Mouse (Mus musculus) large intestine, adult 2 months (tissue): ENCODE measurements around the gene Epha2. TPM values are rescaled to one million over a fixed set of nuclear protein-coding genes. Genes with fewer than 3 reads are reported as not detected.

Experiments
- DNase-seq: peaks from one replicate; pipeline ENCODE4 v3.0.0-alpha.2; 2012; ENCODE audit warnings: low read depth, low spot score
- WGBS: fragments of 180-500 bp; shearing (Covaris S2); methylation state at CpG from one replicate; pipeline ENCODE4 v1.1.7; 2018; 5-methylcytosine and 5-hydroxymethylcytosine counted together
- polyA plus RNA-seq: library from polyadenylated mRNA; depleted of rRNA; stranded (reverse); fragments of >200 nt; gene quantifications from 2 replicates; pipeline ENCODE4 v1.2.3, GENCODE M21; 2012

The Epha2 gene
- polyA plus RNA-seq, 1 experiment = 22.6 TPM

GRCm38 (mm10) chr4:141316498-141317180 lies 15.6 kb downstream of the Epha2 start:
- WGBS = 88% methylated on average over 18 of the region's 18 CpGs

GRCm38 (mm10) chr4:141317914-141318313 lies 16.9 kb downstream of the Epha2 start:
- DNase-seq = no peak
- WGBS = 90% methylated on average over 7 of the region's 7 CpGs

More at GRCm38 (mm10) chr4:141316498-141317180, 15.6 kb downstream of the Epha2 start:
- no peak for DNase-seq

- 83% methylated on average over 11 of the region's 11 CpGs for WGBS
- no peak for DNase-seq
Observed at GRCm38 (mm10) chr4:141322526-141322925, 21.5 kb downstream of the Epha2 start.

GRCm38 (mm10) chr4:141324771-141325191 lies 23.7 kb downstream of the Epha2 start:
- WGBS = 80% methylated on average over 6 of the region's 6 CpGs
- DNase-seq = no peak

GRCm38 (mm10) chr4:141325636-141326035 lies 24.6 kb downstream of the Epha2 start:
- DNase-seq = no peak
- 70% methylated on average over 15 of the region's 15 CpGs for WGBS

- DNase-seq = no peak
- WGBS = 72% methylated on average over 4 of the region's 4 CpGs
Observed at GRCm38 (mm10) chr4:141327075-141327474, 26.0 kb downstream of the Epha2 start.

GRCm38 (mm10) chr4:141328742-141329141 lies 27.7 kb downstream of the Epha2 start:
- WGBS = 61% methylated on average over 9 of the region's 9 CpGs
- DNase-seq = no peak

GRCm38 (mm10) chr4:141329968-141330367 lies 28.9 kb downstream of the Epha2 start:
- no peak for DNase-seq
- WGBS = 83% methylated on average over 12 of the region's 12 CpGs

GRCm38 (mm10) chr4:141331446-141331845 lies 30.4 kb downstream of the Epha2 start:
- 72% methylated on average over 2 of the region's 2 CpGs for WGBS
- DNase-seq = no peak

- DNase-seq = no peak
- 45% methylated on average over 7 of the region's 7 CpGs for WGBS
Observed at GRCm38 (mm10) chr4:141332258-141332657, 31.2 kb downstream of the Epha2 start.

- WGBS = 84% methylated on average over 5 of the region's 5 CpGs
- no peak for DNase-seq
Observed at GRCm38 (mm10) chr4:141334695-141335094, 33.7 kb downstream of the Epha2 start.

GRCm38 (mm10) chr4:141335263-141335796 lies 34.3 kb downstream of the Epha2 start:
- WGBS = 48% methylated on average over 3 of the region's 3 CpGs
- DNase-seq = no peak

- WGBS = 84% methylated on average over 6 of the region's 6 CpGs
- DNase-seq = no peak
Observed at GRCm38 (mm10) chr4:141336196-141336595, 35.2 kb downstream of the Epha2 start.

GRCm38 (mm10) chr4:141337986-141338385 lies 36.9 kb downstream of the Epha2 start:
- DNase-seq = no peak
- 44% methylated on average over 6 of the region's 6 CpGs for WGBS

GRCm38 (mm10) chr4:141338853-141339252 lies 37.8 kb downstream of the Epha2 start:
- no peak for DNase-seq
- 57% methylated on average over 1 of the region's 1 CpGs for WGBS

GRCm38 (mm10) chr4:141341477-141341876 lies 40.4 kb downstream of the Epha2 start:
- no peak for DNase-seq
- 68% methylated on average over 7 of the region's 7 CpGs for WGBS

GRCm38 (mm10) chr4:141343515-141343914 lies 42.5 kb downstream of the Epha2 start:
- DNase-seq = no peak
- 71% methylated on average over 7 of the region's 7 CpGs for WGBS

- no peak for DNase-seq
- 92% methylated on average over 12 of the region's 12 CpGs for WGBS
Observed at GRCm38 (mm10) chr4:141345219-141345618, 44.2 kb downstream of the Epha2 start.

GRCm38 (mm10) chr4:141347365-141347797 lies 46.3 kb downstream of the Epha2 start:
- no peak for DNase-seq
- 34% methylated on average over 8 of the region's 8 CpGs for WGBS

GRCm38 (mm10) chr4:141348616-141349015 lies 47.6 kb downstream of the Epha2 start:
- DNase-seq = no peak
- WGBS = 81% methylated on average over 11 of the region's 11 CpGs

GRCm38 (mm10) chr4:141350015-141350414 lies 49.0 kb downstream of the Epha2 start:
- DNase-seq = no peak
- WGBS = 79% methylated on average over 12 of the region's 12 CpGs
